Mouse (Mus musculus): ENCODE results near the gene Dnajc11. TPM values are rescaled to one million over a fixed set of nuclear protein-coding genes. Genes with fewer than 3 reads are reported as not detected.

Gene Dnajc11
- total RNA-seq, 4 experiments from 2014 or later, result 61.3 to 76.2 (median 66.3) TPM

Other genes with a start within 250 kb of the Dnajc11 start
- gene Camta1, start 71.8 kb upstream of the Dnajc11 start, total RNA-seq (2022), result 100 to 1,000 TPM; 236 to 299 (median 267) TPM
- 10 to 100 TPM; 22.0 to 32.0 (median 30.5) TPM for gene Thap3, start 55.3 kb downstream of the Dnajc11 start, total RNA-seq (2022)
- 10 to 100 TPM; 11.2 to 17.0 (median 13.4) TPM for gene Phf13, start 62.6 kb downstream of the Dnajc11 start, total RNA-seq (2022)
- 10 to 100 TPM; 19.3 to 24.2 (median 22.0) TPM for gene Klhl21, start 75.1 kb downstream of the Dnajc11 start, total RNA-seq (2022)
- gene Zbtb48, start 94.0 kb downstream of the Dnajc11 start, total RNA-seq (2022), result 10 to 100 TPM; 13.8 to 17.6 (median 15.8) TPM
- gene Tas1r1, start 104.9 kb downstream of the Dnajc11 start, total RNA-seq (2022), result 1 to 10 TPM in 1 of 4 experiments, under 1 TPM in 3; 0.72 to 1.1 (median 0.77) TPM
- gene Nol9, start 105.6 kb downstream of the Dnajc11 start, total RNA-seq (2022), result 10 to 100 TPM; 18.3 to 21.0 (median 19.9) TPM
- 100 to 1,000 TPM; 123 to 164 (median 145) TPM for gene Plekhg5, start 138.8 kb downstream of the Dnajc11 start, total RNA-seq (2022)
- 10 to 100 TPM; 19.8 to 71.6 (median 34.1) TPM for gene Tnfrsf25, start 182.2 kb downstream of the Dnajc11 start, total RNA-seq (2022)
- 1 to 10 TPM; 2.9 to 3.0 (median 3.0) TPM for gene Espn, start 218.7 kb downstream of the Dnajc11 start, total RNA-seq (2022)
- gene Hes2, start 225.2 kb downstream of the Dnajc11 start, total RNA-seq (2022), result not detected
- 100 to 1,000 TPM; 297 to 327 (median 321) TPM for gene Acot7, start 244.4 kb downstream of the Dnajc11 start, total RNA-seq (2022)